Comparison of ENCODE assay signal across 28 mouse cellular contexts in genomic region chr8:113878411-113879006, GRCm38 (mm10). TPM values are rescaled to one million over a fixed set of nuclear protein-coding genes. Genes with fewer than 3 reads are reported as not detected.
A peak's percentile ranks its signal among the peaks of the same experiment; 100 is the strongest.
DNase-seq lines count a peak whose midpoint lies in the region; ATAC-seq and TF ChIP-seq lines count a peak whose summit lies in the region.
"Had no signal": no experiment of that assay in that cellular context is flagged by ENCODE, and none has a peak within 500 bp of the region (broad histone marks: within the 10 kb centered on the region; RNA-seq: fewer than 3 reads in every experiment).

No protein-coding gene starts in this region.

- POLR2A ChIA-PET in Patski (lab: Charles Lee): no interaction called here

- no peak overlapping the region for H3K9ac ChIP-seq in heart, embryonic 11.5 days (ENCODE audit: low read depth, low read length)
- no peak overlapping the region for H3K9ac ChIP-seq in hindbrain, embryonic 16.5 days (ENCODE audit: low read depth, low read length)
- H3K9ac ChIP-seq: embryonic facial prominence, embryonic 13.5 days; forebrain, embryonic 12.5 days; forebrain, embryonic 15.5 days; heart, embryonic 12.5 days; heart, embryonic 15.5 days; hindbrain, embryonic 14.5 days had no signal

- no peaks in the 10 kb centered on the region for H3K36me3 ChIP-seq in heart, embryonic 10.5 days
- no peaks in the 10 kb centered on the region for H3K36me3 ChIP-seq in heart, embryonic 11.5 days (ENCODE audit: control insufficient read depth, insufficient read depth, low read length)
- H3K36me3 ChIP-seq in hindbrain, embryonic 16.5 days (ENCODE audit: control insufficient read depth, insufficient read depth, low read length): no peaks in the 10 kb centered on the region
- H3K36me3 ChIP-seq: embryonic facial prominence, embryonic 10.5 days; embryonic facial prominence, embryonic 13.5 days; forebrain, embryonic 12.5 days; forebrain, embryonic 15.5 days; heart, embryonic 12.5 days; heart, embryonic 15.5 days had no signal

- H3K27ac ChIP-seq in heart, embryonic 10.5 days: no peak overlapping the region
- H3K27ac ChIP-seq in heart, embryonic 11.5 days (ENCODE audit: low read depth, low read length): no peak overlapping the region
- no peak overlapping the region for H3K27ac ChIP-seq in hindbrain, embryonic 16.5 days (ENCODE audit: low read depth, low read length)
- H3K27ac ChIP-seq: embryonic facial prominence, embryonic 10.5 days; embryonic facial prominence, embryonic 13.5 days; forebrain, embryonic 12.5 days; forebrain, embryonic 15.5 days; heart, adult 2 months; heart, embryonic 15.5 days; hindbrain, embryonic 14.5 days had no signal

- no peak for ATAC-seq in heart, embryonic 11.5 days (replicated peaks; ENCODE audit: insufficient number of reproducible peaks, low FRiP score, low TSS enrichment)
- ATAC-seq in Patski: peak; percentile 62
- ATAC-seq in hindbrain, embryonic 16.5 days: no peak
- ATAC-seq: activated CD4-positive, CD25-positive, alpha-beta regulatory T cell, adult 4 months; CD4-positive, CD25-positive, alpha-beta regulatory T cell, adult 4 months; forebrain, embryonic 15.5 days; intestine, postnatal 0 days had no signal

- WGBS in heart, embryonic 10.5 days: 42% methylated on average over 3 of the region's 3 CpGs
- WGBS in heart, embryonic 11.5 days (ENCODE audit: insufficient replicate concordance): 49% methylated on average over 3 of the region's 3 CpGs
- WGBS in hindbrain, embryonic 16.5 days: 79% methylated on average over 3 of the region's 3 CpGs

- peaks cover 4% of the 10 kb centered on the region; the same call in 1 of the 2 replicates for H3K4me1 ChIP-seq in heart, embryonic 10.5 days
- H3K4me1 ChIP-seq in heart, embryonic 11.5 days (ENCODE audit: control insufficient read depth, insufficient read depth, low read length): no peaks in the 10 kb centered on the region
- no peaks in the 10 kb centered on the region for H3K4me1 ChIP-seq in hindbrain, embryonic 16.5 days (ENCODE audit: control insufficient read depth, insufficient read depth, low read depth, low read length)
- H3K4me1 ChIP-seq: forebrain, embryonic 12.5 days; heart, embryonic 12.5 days; heart, embryonic 15.5 days had no signal

- TF ChIP-seq CTCF in Patski (IDR thresholded peaks at IDR 0.05): no peak

- no peak overlapping the region for H3K4me3 ChIP-seq in heart, embryonic 10.5 days
- no peak overlapping the region for H3K4me3 ChIP-seq in heart, embryonic 11.5 days (ENCODE audit: low read depth, low read length)
- H3K4me3 ChIP-seq in hindbrain, embryonic 16.5 days (ENCODE audit: low read length): no peak overlapping the region
- H3K4me3 ChIP-seq: embryonic facial prominence, embryonic 10.5 days; embryonic facial prominence, embryonic 13.5 days; erythroblast, embryonic 14.5 days; forebrain, embryonic 12.5 days; forebrain, embryonic 15.5 days; heart, adult 2 months; heart, embryonic 12.5 days; heart, embryonic 15.5 days had no signal

- H3K4me2 ChIP-seq in heart, embryonic 11.5 days: no peak overlapping the region
- H3K4me2 ChIP-seq in hindbrain, embryonic 16.5 days (ENCODE audit: low read length): no peak overlapping the region
- H3K4me2 ChIP-seq: embryonic facial prominence, embryonic 13.5 days; forebrain, embryonic 12.5 days; forebrain, embryonic 15.5 days; heart, embryonic 12.5 days; heart, embryonic 15.5 days; hindbrain, embryonic 14.5 days had no signal

- DNase-seq in heart, embryonic 10.5 days (ENCODE audit: low spot score): peak; percentile 19
- DNase-seq in Muller cell, postnatal 12 days (ENCODE audit: inconsistent ontology term): peak; percentile 75
- no peak for DNase-seq in Patski (ENCODE audit: low read depth, low spot score)
- peak; percentile 40 for DNase-seq in mesoderm, embryonic 11.5 days (ENCODE audit: low read depth, low spot score)
- no peak for DNase-seq in thymus, adult 18-20 months
- DNase-seq: adrenal gland, postnatal 10 days; adrenal gland, postnatal 36 days; cerebellum, adult 18-20 months; cerebellum, adult 9-10 months; cerebellum, postnatal 14 days; gastrocnemius, postnatal 25 days; heart, adult 2 months; heart, postnatal 10 days; heart, postnatal 36 days had no signal

- in situ Hi-C loops in Patski (cut with MboI; ENCODE audit: low pct_unique_long_range_greater_than_20kb): no loop called here

- no peaks in the 10 kb centered on the region for H3K9me3 ChIP-seq in heart, embryonic 10.5 days
- H3K9me3 ChIP-seq in heart, embryonic 11.5 days (replicated peaks; ENCODE audit: control insufficient read depth, low read length): no peaks in the 10 kb centered on the region
- H3K9me3 ChIP-seq in hindbrain, embryonic 16.5 days (ENCODE audit: control insufficient read depth, low read length): no peaks in the 10 kb centered on the region
- H3K9me3 ChIP-seq: embryonic facial prominence, embryonic 10.5 days; embryonic facial prominence, embryonic 13.5 days; forebrain, embryonic 12.5 days; forebrain, embryonic 15.5 days; heart, embryonic 12.5 days; heart, embryonic 15.5 days had no signal

- H3K27me3 ChIP-seq in heart, embryonic 10.5 days (ENCODE audit: insufficient read depth, poor library complexity, severe bottlenecking): no peaks in the 10 kb centered on the region
- no peaks in the 10 kb centered on the region for H3K27me3 ChIP-seq in heart, embryonic 11.5 days (ENCODE audit: control insufficient read depth, insufficient read depth, low read length)
- no peaks in the 10 kb centered on the region for H3K27me3 ChIP-seq in Patski
- H3K27me3 ChIP-seq in hindbrain, embryonic 16.5 days (replicated peaks; ENCODE audit: control insufficient read depth, insufficient read depth, low read length): no peaks in the 10 kb centered on the region
- H3K27me3 ChIP-seq: embryonic facial prominence, embryonic 13.5 days; forebrain, embryonic 15.5 days; heart, embryonic 12.5 days; heart, embryonic 15.5 days had no signal

- CTCF ChIA-PET in Patski (lab: Charles Lee): interaction anchor here (1.4 kb wide), 1 partner anchor 12 kb away, joined by 5 read pairs; no protein-coding TSS in a partner anchor

RNA-seq across cellular contexts. Expression of gene Adamts18, which starts 30.0 kb away (rescaled TPM):
- 1.2 and 5.2 TPM in 2 replicates for polyA plus RNA-seq in heart, embryonic 10.5 days (2016; fragmentation: Nextera tagmentation; extraction: Ambion mirVana)
- 3.2 and 4.6 TPM in 2 replicates for polyA plus RNA-seq in heart, embryonic 11.5 days (2014; fragmentation: Nextera tagmentation; extraction: Ambion mirVana)
- not detected for polyA plus RNA-seq in Patski (2021)
- polyA plus RNA-seq in hindbrain, embryonic 16.5 days (2015; fragmentation: Nextera tagmentation; extraction: Ambion mirVana): 2.9 and 3.5 TPM in 2 replicates
- polyA plus RNA-seq: C2C12; CD4-positive, CD25-positive, alpha-beta regulatory T cell, adult 4 months; erythroblast, embryonic 14.5 days had no signal

Comparison
In these comparisons a context has a peak if more than half of its experiments do, and no peak if none do; other contexts are left out.
1. DNase-seq: peak in heart, embryonic 10.5 days (single experiment), Muller cell, postnatal 12 days (single experiment) and mesoderm, embryonic 11.5 days (single experiment); none in Patski (single experiment) and thymus, adult 18-20 months (0 of 2).